Mouse (Mus musculus): ENCODE measurements around the gene Vps54.
"Not testable (repeated sequence)": the region's sequence is repeated elsewhere in the genome, so short reads cannot be mapped to it uniquely, and the experiment has no call there.

The Vps54 gene

GRCm38 (mm10) chr11:21239021-21239661 lies at the start of gene Vps54:
Vps54 (plus strand) TSS chr11:21239281.
- CTCF ChIA-PET = interaction anchor here (0.5 to 0.6 kb wide), 3 partner anchors 12 to 984 kb away, joined by 3 to 5 read pairs (median 3); no protein-coding TSS in a partner anchor

- CTCF ChIA-PET = not testable (repeated sequence)
These were observed 47.3 kb upstream of the Vps54 start for GRCm38 (mm10) chr11:21191821-21192220.

DNA sequence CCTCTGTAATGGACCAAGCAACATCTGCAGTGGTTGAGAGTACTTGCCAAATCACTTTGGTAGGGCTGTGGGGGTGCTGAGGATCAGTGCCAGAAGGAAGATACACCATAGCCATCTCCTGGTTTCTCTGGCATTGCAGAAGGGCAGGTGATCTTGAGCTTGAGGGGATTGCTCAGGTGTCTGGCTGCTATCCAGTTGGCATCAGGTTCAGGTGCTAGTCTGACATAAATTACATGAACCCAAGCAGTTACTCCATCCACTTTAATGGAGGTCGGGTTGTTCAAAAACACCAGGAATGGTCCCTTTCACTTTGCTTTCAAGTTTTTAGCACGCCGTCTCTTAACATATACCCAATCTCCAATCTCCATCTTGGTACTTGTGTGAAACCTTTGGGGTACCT lies 44.2 kb upstream of the Vps54 start:
- CTCF ChIA-PET = no interaction called here

- CTCF ChIA-PET = no interaction called here
These were observed 30.0 kb upstream of the Vps54 start for GRCm38 (mm10) chr11:21209046-21209445.

GRCm38 (mm10) chr11:21209701-21210100 lies 29.4 kb upstream of the Vps54 start:
- CTCF ChIA-PET = not testable (repeated sequence)

- CTCF ChIA-PET = no interaction called here
These were observed 21.7 kb upstream of the Vps54 start for GRCm38 (mm10) chr11:21217419-21217818.

- CTCF ChIA-PET = interaction anchor here (0.7 kb wide), 1 partner anchor 61 kb away, joined by 7 read pairs; no protein-coding TSS in a partner anchor
These were observed 19.8 kb upstream of the Vps54 start for GRCm38 (mm10) chr11:21219281-21219680.

DNA sequence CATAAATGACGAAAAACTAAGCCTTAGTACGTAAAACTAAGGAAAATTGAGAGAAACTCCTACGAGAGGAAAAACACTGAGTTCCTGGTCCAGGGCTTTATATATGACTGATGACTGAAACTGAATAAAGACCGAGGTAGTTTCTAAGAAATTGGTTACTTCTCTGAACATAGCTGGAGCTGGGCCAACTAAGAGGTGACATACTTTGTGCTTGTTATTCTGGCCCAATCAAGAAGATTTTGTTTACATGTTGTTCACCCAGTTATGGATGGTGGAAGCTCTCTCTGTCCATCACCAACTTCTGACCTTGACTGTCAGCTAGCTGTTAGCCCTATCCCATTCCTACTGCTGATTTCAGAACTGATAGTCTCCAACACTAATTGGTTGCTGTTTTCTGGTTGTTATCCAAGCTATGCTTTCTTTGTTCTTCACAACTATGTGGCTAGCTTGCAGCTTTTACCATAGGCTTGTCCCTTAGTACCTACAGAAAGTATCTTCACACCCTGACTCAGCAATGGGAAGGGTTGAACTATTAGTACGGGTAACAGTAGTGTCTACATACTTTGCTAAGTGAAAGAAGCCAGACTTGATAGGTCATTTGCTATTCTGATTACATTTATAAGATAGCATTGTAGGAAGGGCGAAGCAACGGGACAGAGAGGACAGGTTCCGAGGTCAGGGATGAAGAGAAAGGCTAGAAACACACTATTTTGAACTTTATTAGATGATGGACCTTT lies 19.1 kb upstream of the Vps54 start:
- CTCF ChIA-PET = interaction anchor here (0.7 kb wide), 1 partner anchor 519 kb away, joined by 6 read pairs; no protein-coding TSS in a partner anchor

DNA sequence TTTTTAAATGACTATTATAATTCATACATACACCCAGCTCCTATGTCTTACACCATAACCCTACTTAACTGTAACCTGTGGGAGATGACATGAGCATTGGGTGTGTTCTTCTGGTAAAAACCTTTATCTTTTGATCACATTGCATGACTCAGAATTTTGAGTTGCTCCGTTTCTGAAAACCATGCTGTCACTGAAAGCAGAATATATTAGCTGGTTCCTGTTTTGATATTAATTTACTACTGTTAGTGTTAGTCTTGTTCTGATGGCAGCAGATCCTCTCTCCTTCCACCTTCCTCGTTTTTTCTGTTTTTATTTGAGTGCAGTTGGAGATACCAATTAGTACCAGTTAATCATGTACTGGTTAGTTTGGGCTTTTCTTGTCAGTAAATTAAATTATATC lies 18.3 kb upstream of the Vps54 start:
- CTCF ChIA-PET = no interaction called here

GRCm38 (mm10) chr11:21221396-21221795 lies 17.7 kb upstream of the Vps54 start:
- CTCF ChIA-PET = interaction anchor here (0.7 kb wide), 1 partner anchor 51 kb away, joined by 3 read pairs; no protein-coding TSS in a partner anchor

GRCm38 (mm10) chr11:21222606-21223207 lies 16.4 kb upstream of the Vps54 start:
- CTCF ChIA-PET = interaction anchor here (1.5 kb wide), 1 partner anchor 85 kb away, joined by 3 read pairs; no protein-coding TSS in a partner anchor

DNA sequence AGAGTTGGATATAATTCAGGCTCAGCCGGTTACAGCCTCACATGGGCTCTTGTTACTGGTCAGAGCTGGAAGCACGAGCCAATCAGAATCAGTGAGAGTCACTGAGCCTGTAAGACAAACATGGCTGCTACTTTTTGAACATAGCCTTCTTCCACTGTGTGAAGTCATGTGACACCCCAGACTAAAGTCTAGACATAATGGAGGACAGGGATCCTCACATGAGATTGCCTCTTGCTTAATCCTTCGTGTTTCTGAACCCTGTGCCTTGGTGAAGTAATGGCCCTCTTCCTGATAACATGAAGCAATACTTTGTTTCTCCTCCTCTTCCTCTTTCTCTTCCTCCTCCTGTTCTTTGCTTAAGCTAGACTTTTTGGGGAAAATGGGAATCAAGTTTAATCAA lies 15.5 kb upstream of the Vps54 start:
- CTCF ChIA-PET = no interaction called here

GRCm38 (mm10) chr11:21224041-21224440 lies 15.0 kb upstream of the Vps54 start:
- CTCF ChIA-PET = no interaction called here

GRCm38 (mm10) chr11:21224446-21224845 lies 14.6 kb upstream of the Vps54 start:
- CTCF ChIA-PET = interaction anchor here (0.5 to 0.6 kb wide), 2 partner anchors 11 to 105 kb away, joined by 3 read pairs; no protein-coding TSS in a partner anchor

DNA sequence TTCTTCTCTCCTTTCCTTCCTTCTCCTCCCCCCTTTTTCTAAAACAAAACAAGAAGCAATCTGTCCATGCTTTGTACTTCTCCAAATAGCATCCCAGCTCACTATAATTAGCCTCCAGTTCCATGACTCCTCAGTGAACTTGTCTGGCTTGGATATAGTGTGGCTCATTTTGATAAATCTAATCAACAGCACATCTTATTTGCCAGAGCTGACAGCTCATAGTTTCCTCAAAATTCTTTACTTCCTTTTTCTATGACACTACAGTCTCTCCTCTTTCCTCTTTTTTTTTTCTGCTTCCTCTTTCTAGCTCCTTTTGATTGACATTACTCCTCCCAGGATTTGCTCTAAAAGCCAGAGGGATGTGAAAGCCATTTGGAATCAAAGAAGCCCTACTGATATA lies 14.1 kb upstream of the Vps54 start:
- CTCF ChIA-PET = interaction anchor here (0.5 to 0.6 kb wide), 2 partner anchors 11 to 104 kb away, joined by 3 read pairs; no protein-coding TSS in a partner anchor

DNA sequence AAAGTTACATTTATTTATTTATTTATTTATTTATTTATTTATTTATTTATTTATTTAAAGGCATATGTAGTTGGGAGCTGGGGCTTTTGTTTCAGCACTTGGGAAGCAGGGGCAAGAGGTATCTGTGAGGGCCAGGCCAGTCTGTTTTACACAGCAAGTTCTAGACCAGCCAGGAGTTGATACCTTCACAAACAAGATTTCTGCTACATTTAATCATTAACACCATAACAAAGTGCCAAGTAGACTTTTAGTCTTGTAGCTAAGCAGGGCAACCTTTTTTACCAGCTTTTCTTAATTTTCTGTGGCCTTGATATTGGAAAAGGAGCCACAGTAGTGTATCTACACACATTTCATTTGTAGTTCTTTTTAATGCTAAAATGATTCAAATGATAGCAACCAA lies 3.7 kb upstream of the Vps54 start:
- CTCF ChIA-PET = interaction anchor here (0.6 kb wide), 1 partner anchor 27 kb away, joined by 3 read pairs; no protein-coding TSS in a partner anchor

- CTCF ChIA-PET = interaction anchor here (0.6 kb wide), 1 partner anchor 27 kb away, joined by 3 read pairs; no protein-coding TSS in a partner anchor
These were observed 3.3 kb upstream of the Vps54 start for GRCm38 (mm10) chr11:21235821-21236220.

DNA sequence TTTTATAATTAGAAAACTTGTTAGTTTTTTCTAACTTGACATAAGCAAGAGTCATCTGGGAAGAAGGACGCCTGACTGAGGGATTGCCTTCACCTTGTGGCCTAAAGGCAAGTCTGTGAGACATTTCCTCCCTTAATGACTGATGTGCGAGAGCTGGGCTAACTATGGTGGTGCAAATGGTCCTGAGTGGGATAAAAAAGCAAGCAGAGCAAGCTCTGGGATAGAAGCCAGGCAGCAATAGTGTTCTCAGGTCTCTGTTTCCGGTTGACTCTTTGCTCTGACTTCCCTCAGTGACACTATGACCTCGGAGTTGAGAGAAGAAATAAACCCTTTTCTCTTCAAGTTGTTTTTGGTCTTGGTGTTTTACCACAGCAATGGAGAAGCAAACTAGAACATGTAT lies 2.1 kb upstream of the Vps54 start:
- CTCF ChIA-PET = interaction anchor here (0.5 kb wide), 2 partner anchors 10 to 1727 kb away, joined by 9 to 12 read pairs; no protein-coding TSS in a partner anchor

GRCm38 (mm10) chr11:21237474-21238278 lies 1.4 kb upstream of the Vps54 start:
- CTCF ChIA-PET = interaction anchor here (0.5 to 0.7 kb wide), 2 partner anchors 126 to 1727 kb away, joined by 9 to 11 read pairs; no protein-coding TSS in a partner anchor

GRCm38 (mm10) chr11:21238279-21239020 lies 631 bp upstream of the Vps54 start:
- CTCF ChIA-PET = interaction anchor here (0.5 kb wide), 1 partner anchor 11 kb away, joined by 3 read pairs; no protein-coding TSS in a partner anchor
